Mouse (Mus musculus) embryonic fibroblast, embryonic 13.5 days (primary cell): ENCODE measurements around the gene Kif11.

ENCODE experiments used
- CTCF ChIP-seq: IDR thresholded peaks from 2 replicates; pipeline ENCODE4 v1.5.1; 2011; ENCODE audit warnings: mild to moderate bottlenecking, control low read depth, low read length, moderate library complexity, borderline replicate concordance; ENCODE audit not compliant: insufficient read depth
- POLR2A ChIP-seq: IDR thresholded peaks from 2 replicates; pipeline ENCODE4 v1.6.1; 2011; ENCODE audit warnings: low read depth, mild to moderate bottlenecking, control low read depth, low read length, moderate library complexity

DNA sequence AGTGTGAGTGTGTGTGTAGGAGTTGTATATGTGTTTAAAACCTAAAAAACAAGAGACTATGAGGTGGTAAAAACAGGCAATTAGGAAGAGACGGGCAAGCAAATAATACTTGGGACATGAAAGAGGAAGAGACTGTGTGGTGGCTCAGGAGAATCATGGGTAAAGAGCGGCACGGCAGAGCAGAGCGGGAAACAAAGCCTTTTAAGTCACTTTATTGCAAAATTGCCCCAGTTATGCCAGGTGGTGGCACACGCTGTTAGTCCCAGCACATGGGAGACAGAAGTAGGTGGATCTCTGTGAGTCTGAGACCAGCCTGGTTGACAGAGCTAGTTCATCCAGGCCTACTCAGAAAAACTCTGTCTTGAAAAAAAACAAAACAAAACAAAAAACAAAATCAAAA, 5.8 kb upstream of the Kif11 start:
- TF ChIP-seq POLR2A (no peak), CTCF (no peak)
